Mouse (Mus musculus): ENCODE results near the gene Six5. TPM values are rescaled to one million over a fixed set of nuclear protein-coding genes. Genes with fewer than 3 reads are reported as not detected.
A peak's percentile ranks its signal among the peaks of the same experiment; 100 is the strongest.

The Six5 gene
- polyA plus RNA-seq, 1 experiment from 2014 or later = 1.8 TPM

- H3K4me2 ChIP-seq = no peak overlapping the region
- H3K27ac ChIP-seq (replicated peaks) = no peak overlapping the region
- no peak overlapping the region for H3K9ac ChIP-seq (replicated peaks)
- 72% methylated on average over 7 of the region's 7 CpGs for WGBS
- H3K9me3 ChIP-seq (replicated peaks) = no peaks in the 10 kb centered on the region
- no peak overlapping the region for H3K4me3 ChIP-seq (replicated peaks)
- ATAC-seq (ENCODE audit: low FRiP score) = no peak
- peaks cover 20% of the 10 kb centered on the region for H3K27me3 ChIP-seq (replicated peaks)
- H3K4me1 ChIP-seq = peaks cover 36% of the 10 kb centered on the region
- H3K36me3 ChIP-seq = peaks cover 6% of the 10 kb centered on the region; the same call in 1 of the 2 replicates
Observed at GRCm38 (mm10) chr7:19098811-19099210, 4.4 kb downstream of the Six5 start.

DNA sequence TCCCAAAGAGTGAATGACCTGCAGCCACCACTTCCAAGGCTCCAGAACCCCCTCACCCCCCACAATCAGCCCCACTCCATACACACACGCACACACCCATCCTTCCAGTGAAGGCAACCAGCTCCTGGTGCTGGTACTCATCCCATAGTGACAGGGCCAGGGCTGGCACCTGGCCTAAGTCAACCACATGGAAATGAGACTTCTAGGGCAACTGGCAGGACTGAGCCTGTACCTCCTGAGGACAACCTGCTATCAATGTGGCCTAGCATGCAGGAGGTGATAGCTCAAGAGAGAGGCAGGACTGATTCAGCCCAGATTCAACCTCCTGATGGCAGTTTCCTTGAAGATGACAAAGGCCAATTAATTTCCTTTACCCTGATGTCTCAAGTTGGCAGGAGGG, 5.9 kb downstream of the Six5 start:
- 89% methylated on average over 1 of the region's 1 CpGs for WGBS
- H3K9me3 ChIP-seq (replicated peaks) = no peaks in the 10 kb centered on the region
- no peak for ATAC-seq (ENCODE audit: low FRiP score)

GRCm38 (mm10) chr7:19103741-19104140, 9.3 kb downstream of the Six5 start:
- Histone ChIP-seq H3K4me3 (replicated peaks) (no peak overlapping the region), H3K27ac (replicated peaks) (no peak overlapping the region), H3K27me3 (replicated peaks) (no peaks in the 10 kb centered on the region), H3K9ac (replicated peaks) (no peak overlapping the region), H3K9me3 (replicated peaks) (no peaks in the 10 kb centered on the region), H3K4me1 (no peaks in the 10 kb centered on the region), H3K4me2 (no peak overlapping the region), H3K36me3 (peaks cover 9% of the 10 kb centered on the region)
- ATAC-seq (ENCODE audit: low FRiP score) = no peak

More for the DNA sequence above, 5.9 kb downstream of the Six5 start:
- Histone ChIP-seq H3K9ac (replicated peaks) (no peak overlapping the region), H3K27ac (replicated peaks) (no peak overlapping the region), H3K36me3 (peaks cover 9% of the 10 kb centered on the region), H3K27me3 (replicated peaks) (peaks cover 10% of the 10 kb centered on the region; the same call in 1 of the 2 replicates), H3K4me2 (no peak overlapping the region), H3K4me1 (peaks cover 21% of the 10 kb centered on the region), H3K4me3 (replicated peaks) (no peak overlapping the region)

- H3K9ac ChIP-seq (replicated peaks) = no peak overlapping the region
- 82% methylated on average over 2 of the region's 2 CpGs for WGBS
- H3K4me1 ChIP-seq = no peaks in the 10 kb centered on the region
- no peak for ATAC-seq (ENCODE audit: low FRiP score)
- no peaks in the 10 kb centered on the region for H3K9me3 ChIP-seq (replicated peaks)
- no peaks in the 10 kb centered on the region for H3K27me3 ChIP-seq (replicated peaks)
- H3K4me3 ChIP-seq (replicated peaks) = no peak overlapping the region
- peaks cover 9% of the 10 kb centered on the region for H3K36me3 ChIP-seq
- H3K4me2 ChIP-seq = no peak overlapping the region
- no peak overlapping the region for H3K27ac ChIP-seq (replicated peaks)
Observed at GRCm38 (mm10) chr7:19104486-19104885, 10.1 kb downstream of the Six5 start.

DNA sequence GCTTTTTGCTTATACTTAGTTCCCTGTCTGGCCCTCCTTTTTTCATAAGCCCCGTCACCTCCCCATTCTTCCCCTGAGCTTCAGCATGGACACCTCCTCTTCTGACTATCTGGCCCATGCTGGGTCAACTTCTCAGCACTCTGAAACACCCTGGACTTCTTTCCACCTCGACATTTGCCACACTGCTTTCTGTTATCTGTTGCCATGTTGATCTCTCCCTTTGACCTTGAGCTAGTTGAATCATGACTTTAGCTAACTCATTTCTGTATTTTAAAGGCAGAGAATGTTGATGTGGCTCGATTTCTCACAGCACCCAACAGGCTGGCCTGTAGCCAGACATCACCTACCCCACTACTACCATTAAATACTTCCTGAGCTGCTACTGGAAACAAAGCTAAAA, 13.0 kb downstream of the Six5 start:
- no peak for ATAC-seq (ENCODE audit: low FRiP score)
- no peaks in the 10 kb centered on the region for H3K4me1 ChIP-seq
- H3K4me2 ChIP-seq = no peak overlapping the region
- peaks cover 7% of the 10 kb centered on the region for H3K36me3 ChIP-seq
- no peak overlapping the region for H3K4me3 ChIP-seq (replicated peaks)
- H3K9ac ChIP-seq (replicated peaks) = no peak overlapping the region
- H3K9me3 ChIP-seq (replicated peaks) = no peaks in the 10 kb centered on the region
- no peak overlapping the region for H3K27ac ChIP-seq (replicated peaks)
- H3K27me3 ChIP-seq (replicated peaks) = 0 out of 2 replicates have a peak, but pooled peaks cover under 1% of the 10 kb centered on the region
- WGBS = 71% methylated on average over 3 of the region's 3 CpGs

- Histone ChIP-seq H3K9me3 (replicated peaks) (no peaks in the 10 kb centered on the region), H3K9ac (replicated peaks) (no peak overlapping the region), H3K4me3 (replicated peaks) (no peak overlapping the region), H3K27ac (replicated peaks) (no peak overlapping the region), H3K4me2 (no peak overlapping the region), H3K27me3 (replicated peaks) (0 out of 2 replicates have a peak, but pooled peaks cover 5% of the 10 kb centered on the region), H3K36me3 (no peaks in the 10 kb centered on the region; the same call in 1 of the 2 replicates), H3K4me1 (no peaks in the 10 kb centered on the region)
- no peak for ATAC-seq (ENCODE audit: low FRiP score)
- 97% methylated on average over 1 of the region's 1 CpGs for WGBS
Observed at GRCm38 (mm10) chr7:19109565-19109964, 15.2 kb downstream of the Six5 start.

DNA sequence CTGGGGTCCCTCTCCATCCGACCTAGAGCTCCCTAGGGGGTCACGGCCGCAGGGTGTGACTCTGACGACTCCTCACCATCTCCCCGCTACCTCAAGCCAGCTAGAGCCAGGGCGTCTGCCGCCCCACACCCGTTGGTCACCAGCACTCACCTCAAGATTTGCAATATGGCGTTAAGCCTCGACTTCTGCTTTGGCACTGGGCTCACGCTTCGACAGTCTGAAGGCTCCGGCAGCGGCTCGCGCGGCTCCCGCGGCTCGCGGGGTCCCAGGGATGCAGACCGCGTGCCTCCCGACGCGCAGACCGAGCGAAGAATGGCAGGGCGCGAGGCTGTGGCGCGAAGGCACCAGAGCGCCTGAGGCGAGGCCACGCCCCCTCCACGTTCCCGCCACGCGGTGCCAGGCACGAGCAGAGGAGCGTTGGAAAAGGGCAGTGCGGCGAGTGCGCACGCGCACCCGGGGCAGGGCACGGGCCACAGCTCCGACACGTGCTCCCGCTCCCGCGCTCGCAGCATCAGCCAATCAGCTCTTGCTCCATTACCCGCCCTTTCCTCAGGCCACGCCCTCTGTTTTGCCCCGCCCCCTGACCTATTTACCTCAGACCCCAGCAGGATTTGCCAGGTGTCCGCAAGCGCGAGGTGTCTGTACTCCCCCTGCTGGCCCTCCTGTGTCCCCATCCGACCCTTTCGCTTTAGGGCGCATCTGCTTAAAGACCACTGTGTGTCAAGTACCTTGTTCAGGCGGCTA, 23.8 kb downstream of the Six5 start, which contains the start of gene Gm4969:
Gm4969 (minus strand) TSS at position 341 of the 744 bp plus-strand sequence.
- Histone ChIP-seq H3K4me2 (peak within 1 kb of the TSS; percentile 83), H3K27ac (replicated peaks) (peak within 1 kb of the TSS; percentile 63), H3K9me3 (replicated peaks) (no peaks in the 10 kb centered on the region), H3K4me3 (replicated peaks) (peak within 1 kb of the TSS; percentile 59), H3K27me3 (replicated peaks) (no peaks in the 10 kb centered on the region), H3K36me3 (no peaks in the 10 kb centered on the region), H3K4me1 (peaks cover 34% of the 10 kb centered on the region), H3K9ac (replicated peaks) (peak within 1 kb of the TSS; percentile 44)
- 18% methylated on average over 64 of the region's 64 CpGs for WGBS
- ATAC-seq (ENCODE audit: low FRiP score) = peak; percentile 79

GRCm38 (mm10) chr7:19119083-19119482, 24.7 kb downstream of the Six5 start:
- WGBS = 93% methylated on average over 8 of the region's 8 CpGs
- peak overlapping the region; percentile 83 for H3K4me2 ChIP-seq
- no peaks in the 10 kb centered on the region for H3K9me3 ChIP-seq (replicated peaks)
- peak; percentile 9 for ATAC-seq (ENCODE audit: low FRiP score)
- H3K27me3 ChIP-seq (replicated peaks) = no peaks in the 10 kb centered on the region
- H3K4me1 ChIP-seq = peaks cover 34% of the 10 kb centered on the region
- no peaks in the 10 kb centered on the region for H3K36me3 ChIP-seq
- peak overlapping the region; percentile 35; the same call in 1 of the 2 replicates for H3K27ac ChIP-seq (replicated peaks)
- H3K9ac ChIP-seq (replicated peaks) = no peak overlapping the region
- H3K4me3 ChIP-seq (replicated peaks) = peak overlapping the region; percentile 59; the same call in 1 of the 2 replicates

DNA sequence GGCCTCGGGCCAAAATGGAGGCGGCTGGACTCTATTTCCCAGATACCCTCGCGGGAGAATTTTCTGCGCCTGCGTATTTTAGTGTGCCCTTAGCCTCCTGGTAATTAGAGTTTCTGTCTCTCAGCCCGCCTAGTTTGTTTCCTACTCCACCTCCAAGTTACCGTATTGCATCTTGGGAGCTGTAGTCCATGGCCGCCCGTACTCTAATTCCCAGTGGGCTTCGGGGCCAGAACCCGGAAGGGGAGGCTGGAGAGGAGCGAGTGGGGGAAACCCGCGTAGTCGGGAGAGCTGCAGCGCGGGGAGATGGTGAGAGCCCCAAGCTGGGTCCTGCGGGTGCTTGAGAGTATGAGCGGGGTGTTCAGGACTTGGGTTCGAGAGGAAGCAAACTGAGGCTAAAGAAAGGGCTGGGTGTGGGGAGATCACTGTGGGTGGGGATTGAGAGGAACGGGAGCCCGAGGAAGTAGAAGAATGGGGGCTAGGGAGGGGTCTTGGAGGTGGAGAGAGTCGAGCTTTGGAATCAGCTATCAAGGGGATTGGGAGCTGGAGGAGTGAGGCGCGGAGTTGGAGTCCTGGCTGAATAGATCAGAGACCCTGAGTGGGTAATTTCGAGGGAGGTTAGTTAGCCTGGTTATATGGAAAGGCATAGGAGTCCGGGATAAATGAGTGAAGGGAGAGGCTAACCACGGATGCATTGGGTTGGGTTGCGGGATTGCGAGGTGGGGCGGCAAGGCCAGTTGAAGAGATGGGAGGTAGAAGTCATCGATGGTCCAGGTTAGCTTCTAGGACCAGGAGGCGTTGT, 25.4 kb downstream of the Six5 start, which contains the start of gene Fbxo46:
Fbxo46 (plus strand) TSS at position 229 of the 799 bp plus-strand sequence.
- ATAC-seq (ENCODE audit: low FRiP score) = peak; percentile 90
- peak within 1 kb of the TSS; percentile 71 for H3K27ac ChIP-seq (replicated peaks)
- peak within 1 kb of the TSS; percentile 79 for H3K9ac ChIP-seq (replicated peaks)
- no peaks in the 10 kb centered on the region for H3K27me3 ChIP-seq (replicated peaks)
- peaks cover 34% of the 10 kb centered on the region for H3K4me1 ChIP-seq
- H3K36me3 ChIP-seq = no peaks in the 10 kb centered on the region
- H3K4me3 ChIP-seq (replicated peaks) = peak within 1 kb of the TSS; percentile 59
- peak within 1 kb of the TSS; percentile 83 for H3K4me2 ChIP-seq
- 2% methylated on average over 34 of the region's 34 CpGs for WGBS
- no peaks in the 10 kb centered on the region for H3K9me3 ChIP-seq (replicated peaks)

DNA sequence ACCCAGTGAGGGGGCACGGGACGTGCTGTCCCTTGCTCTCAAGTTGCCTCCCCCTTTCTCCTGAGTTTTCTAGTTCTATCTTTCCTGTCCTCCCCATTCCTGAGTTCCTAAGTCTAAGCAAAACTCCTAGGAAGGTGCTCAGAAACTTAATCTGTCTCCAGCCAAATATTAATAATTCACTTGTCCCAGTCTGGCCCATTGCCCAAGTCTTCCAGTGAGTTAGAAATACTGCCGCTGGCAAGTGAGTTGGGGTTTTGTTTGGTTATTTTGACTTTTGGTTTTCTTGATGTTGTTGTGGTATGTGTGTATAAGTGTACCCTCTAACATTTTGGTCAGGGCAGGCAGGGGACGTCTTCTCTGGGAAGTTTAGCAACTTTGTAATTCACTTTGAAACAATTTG, 27.3 kb downstream of the Six5 start:
- H3K4me3 ChIP-seq (replicated peaks) = no peak overlapping the region
- H3K9me3 ChIP-seq (replicated peaks) = no peaks in the 10 kb centered on the region
- no peak for ATAC-seq (ENCODE audit: low FRiP score)
- peaks cover 34% of the 10 kb centered on the region for H3K4me1 ChIP-seq
- H3K9ac ChIP-seq (replicated peaks) = no peak overlapping the region
- no peaks in the 10 kb centered on the region for H3K36me3 ChIP-seq
- H3K27ac ChIP-seq (replicated peaks) = no peak overlapping the region
- H3K4me2 ChIP-seq = no peak overlapping the region
- whole genome bisulfite sequencing = 97% methylated on average over 4 of the region's 4 CpGs
- no peaks in the 10 kb centered on the region for H3K27me3 ChIP-seq (replicated peaks)

DNA sequence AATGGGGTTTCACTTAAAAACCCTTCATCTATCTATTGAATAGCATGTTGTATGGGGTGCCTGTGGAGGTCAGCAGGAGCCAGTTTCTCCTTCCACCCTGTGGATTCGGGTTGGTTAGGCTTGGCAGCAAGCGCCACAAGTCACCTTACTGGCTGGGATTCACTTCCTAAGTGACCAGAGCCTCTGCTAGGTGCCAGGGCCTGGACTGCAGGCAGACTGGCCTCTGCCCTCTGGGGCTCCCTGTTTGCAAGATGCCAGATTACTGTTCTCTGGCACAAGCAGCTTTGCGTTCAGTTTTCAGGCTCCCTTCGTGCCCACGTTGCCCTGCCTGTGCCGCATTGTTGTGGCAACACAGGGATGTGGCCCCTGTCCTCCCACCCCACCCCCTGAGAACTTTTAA, 30.3 kb downstream of the Six5 start:
- peaks cover 19% of the 10 kb centered on the region for H3K4me1 ChIP-seq
- 89% methylated on average over 6 of the region's 6 CpGs for WGBS

More for the DNA sequence above, 30.3 kb downstream of the Six5 start:
- no peaks in the 10 kb centered on the region for H3K36me3 ChIP-seq
- H3K4me2 ChIP-seq = no peak overlapping the region
- no peaks in the 10 kb centered on the region for H3K9me3 ChIP-seq (replicated peaks)
- H3K4me3 ChIP-seq (replicated peaks) = no peak overlapping the region
- H3K9ac ChIP-seq (replicated peaks) = no peak overlapping the region
- no peaks in the 10 kb centered on the region for H3K27me3 ChIP-seq (replicated peaks)
- ATAC-seq (ENCODE audit: low FRiP score) = no peak
- H3K27ac ChIP-seq (replicated peaks) = no peak overlapping the region
